Mouse (Mus musculus): ENCODE measurements around the gene Orai1.
A peak's percentile ranks its signal among the peaks of the same experiment; 100 is the strongest.

The Orai1 gene

DNA sequence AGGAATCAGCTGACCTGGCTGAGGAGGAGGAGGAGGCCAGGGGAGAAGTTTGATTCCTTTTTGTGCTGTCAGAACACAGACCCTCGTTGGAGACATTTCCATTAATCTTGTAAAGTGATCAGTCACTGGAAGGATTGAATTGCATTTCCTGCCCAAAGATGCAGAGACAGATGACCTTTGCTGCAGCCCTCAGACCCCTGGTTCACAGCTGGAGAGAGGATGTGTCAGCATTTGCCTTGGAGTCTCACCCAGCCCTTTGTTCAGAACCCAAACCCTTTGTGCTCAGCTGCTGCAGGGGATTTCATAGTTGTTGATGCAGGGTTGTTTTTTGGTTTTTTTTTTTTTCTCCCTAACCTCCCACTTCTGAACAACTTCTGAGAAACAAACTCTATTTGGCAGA lies 20.0 kb upstream of the Orai1 start:
- DNase-seq (ENCODE audit: low spot score), result no peak

DNA sequence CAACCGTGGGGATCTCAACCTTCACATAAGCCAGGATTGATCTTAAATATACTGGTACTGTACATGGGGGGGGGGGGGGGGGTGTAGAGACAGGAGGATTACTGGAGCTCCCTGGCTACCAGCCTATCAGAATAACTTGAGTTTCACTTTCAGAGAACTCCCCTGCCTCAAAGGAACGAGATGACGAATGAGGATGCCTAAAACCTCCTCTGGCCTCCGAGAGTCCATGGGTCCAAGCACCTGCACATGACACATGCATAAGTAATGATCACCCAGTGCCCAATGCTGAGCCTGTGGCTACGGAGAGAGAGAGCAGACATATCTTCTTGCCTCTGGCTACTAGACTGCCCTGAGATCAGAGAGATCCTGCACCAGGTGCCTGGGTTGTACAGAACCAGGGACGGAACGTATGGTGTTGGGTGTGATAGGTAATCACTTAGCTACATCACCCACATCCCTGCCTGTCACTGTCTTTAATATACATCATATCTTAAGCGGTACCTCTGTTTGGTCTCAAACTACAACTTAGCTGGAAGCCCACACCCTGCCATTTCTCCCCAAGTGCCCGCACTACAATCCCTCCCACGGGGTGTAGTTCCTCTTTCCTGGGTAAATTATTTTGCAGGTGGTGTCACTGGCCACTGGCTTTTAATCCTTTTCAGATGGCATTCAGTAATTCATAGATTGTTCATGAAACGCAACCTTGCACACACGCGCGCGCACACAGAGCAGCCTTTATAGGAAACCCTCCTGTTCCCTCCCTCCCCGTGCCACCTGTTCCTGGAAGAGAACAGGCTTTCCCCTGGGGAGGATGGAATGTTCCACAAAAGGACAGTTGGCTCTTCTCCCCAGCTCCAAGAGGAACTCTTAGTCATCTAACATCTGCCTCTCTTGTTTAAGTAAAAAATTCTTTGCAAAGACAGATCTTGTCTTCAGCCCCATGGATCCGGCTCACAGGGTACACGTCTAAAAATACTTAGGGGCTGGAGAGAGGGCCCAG lies 17.4 kb upstream of the Orai1 start:
- DNase-seq (ENCODE audit: low spot score), result no peak

DNA sequence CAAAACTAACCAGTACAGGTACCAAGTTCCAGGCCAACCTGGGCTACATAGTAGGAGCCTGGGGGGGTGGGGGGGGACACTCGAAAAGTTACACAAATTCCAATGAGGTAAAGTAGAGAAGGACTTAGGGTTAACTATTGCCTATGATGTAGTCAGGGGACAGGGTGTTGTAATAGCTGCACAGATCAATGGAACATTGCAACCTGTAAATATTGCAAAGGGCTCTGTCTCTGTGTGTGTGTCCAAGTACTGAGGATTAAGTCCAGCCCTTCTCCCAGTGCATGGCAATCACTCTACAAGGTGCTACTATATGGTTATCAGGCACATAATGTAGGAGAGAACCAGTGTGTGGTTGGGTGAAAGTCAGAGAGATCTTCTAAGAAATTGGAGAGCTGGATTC lies 14.0 kb upstream of the Orai1 start:
- no peak for DNase-seq (ENCODE audit: low spot score)

DNA sequence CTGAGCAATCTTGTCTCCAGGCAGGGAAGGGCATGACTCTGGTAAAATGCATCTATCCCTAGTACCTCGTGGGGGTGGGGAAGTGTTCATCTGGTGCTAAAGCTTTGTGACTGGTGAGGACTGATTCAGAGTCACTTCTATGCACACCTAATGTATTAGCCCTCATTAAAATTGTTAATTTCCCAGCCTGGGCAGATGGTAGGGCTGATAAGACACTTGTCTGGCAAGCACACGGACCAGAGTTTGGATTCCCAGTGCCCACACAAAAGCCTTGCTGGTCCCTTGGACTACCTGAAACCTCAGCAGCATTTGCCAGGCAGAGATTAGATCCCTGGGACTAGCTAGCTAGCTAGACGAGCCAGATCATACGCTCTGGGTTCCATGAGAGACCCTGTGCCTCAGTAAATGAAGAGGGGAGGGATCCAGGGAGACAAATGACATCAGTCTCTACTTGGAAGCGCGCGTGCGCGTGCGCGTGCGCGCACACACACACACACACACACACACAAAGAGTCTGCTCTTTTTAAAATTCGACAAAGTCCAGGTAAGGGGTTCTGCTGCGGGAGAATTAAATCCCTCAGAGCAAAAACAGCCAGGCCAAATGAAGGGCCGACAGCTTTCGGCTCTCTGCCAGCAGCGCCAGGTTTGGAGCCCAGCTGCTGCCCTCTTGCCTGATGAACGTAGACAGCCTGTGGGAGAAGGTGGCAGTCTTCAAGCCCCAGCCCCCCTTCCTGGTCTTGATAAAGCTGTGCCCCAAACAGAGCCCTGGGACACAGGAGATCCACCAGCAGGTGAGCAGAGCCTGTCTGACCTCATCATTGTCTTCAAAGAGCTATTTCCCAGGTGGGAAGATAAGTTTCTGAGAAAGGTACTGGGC lies 8.9 kb upstream of the Orai1 start:
- DNase-seq (ENCODE audit: low spot score), result no peak

DNA sequence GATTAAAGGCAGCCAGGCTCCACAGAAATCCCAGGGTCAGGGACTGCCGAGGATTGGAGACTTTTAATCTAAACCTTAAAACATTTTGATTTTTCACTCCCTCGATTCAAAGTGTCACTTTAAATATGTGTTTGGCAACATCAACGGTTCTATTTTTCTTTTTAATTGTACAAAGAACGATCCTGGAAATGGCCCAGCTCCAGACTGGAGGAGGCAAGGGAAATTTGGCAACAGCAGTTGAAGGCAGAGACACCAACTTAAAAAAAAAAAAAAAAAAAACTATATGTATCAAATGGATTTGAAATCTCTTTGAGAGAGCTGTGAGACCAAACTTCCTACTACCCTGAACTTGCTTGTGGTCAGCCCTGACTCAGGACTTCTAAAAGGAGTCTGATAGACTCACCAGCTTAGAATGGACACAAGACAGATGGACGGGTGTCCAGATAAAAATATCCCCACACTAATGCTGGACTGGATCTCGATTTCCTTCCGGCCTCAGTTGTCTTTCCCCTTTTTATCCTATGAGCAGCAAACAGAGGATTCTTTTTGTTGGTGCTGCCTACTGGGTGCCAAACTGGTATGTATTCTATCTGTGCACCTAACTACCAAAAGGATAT lies 5.9 kb upstream of the Orai1 start:
- no peak for DNase-seq (ENCODE audit: low spot score)

DNA sequence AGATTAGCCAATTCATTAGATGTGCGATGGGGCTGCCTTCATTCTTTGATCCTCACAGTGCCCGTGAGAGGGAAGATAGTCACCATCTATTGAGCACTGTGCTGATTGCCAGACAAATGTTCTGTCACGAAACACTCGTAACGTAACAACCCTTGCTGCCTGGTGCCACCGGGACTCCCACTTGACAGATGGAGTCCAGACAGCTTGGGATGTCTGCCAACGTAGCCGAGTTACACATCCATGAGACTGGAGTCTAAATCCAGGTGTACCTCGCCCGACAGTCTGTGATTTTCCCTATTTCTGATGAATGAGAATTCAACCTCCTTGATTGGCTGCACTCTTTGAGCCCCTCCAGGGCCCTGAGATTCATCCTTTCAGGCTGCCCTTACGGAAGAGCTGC lies 5.0 kb upstream of the Orai1 start:
- DNase-seq (ENCODE audit: low spot score), result no peak

DNA sequence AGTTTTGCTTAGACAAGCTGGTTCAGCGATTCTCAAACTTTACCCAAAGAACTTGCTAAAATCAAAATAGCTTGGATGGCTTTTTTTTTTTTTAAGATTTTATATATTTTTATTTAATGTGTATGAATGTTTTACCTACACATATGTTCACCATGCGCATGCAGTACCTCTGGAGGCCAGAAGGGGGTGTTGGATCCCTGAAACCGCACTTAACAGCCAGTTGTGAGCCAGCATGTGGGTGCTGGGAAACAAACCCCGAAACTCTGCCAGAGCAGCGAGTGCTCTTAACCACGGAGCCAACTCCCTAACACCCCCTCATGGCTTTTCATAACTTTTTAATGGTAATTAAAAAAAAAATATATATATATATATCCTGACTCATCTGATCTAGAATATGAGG lies 4.1 kb upstream of the Orai1 start:
- no peak for DNase-seq (ENCODE audit: low spot score)

DNA sequence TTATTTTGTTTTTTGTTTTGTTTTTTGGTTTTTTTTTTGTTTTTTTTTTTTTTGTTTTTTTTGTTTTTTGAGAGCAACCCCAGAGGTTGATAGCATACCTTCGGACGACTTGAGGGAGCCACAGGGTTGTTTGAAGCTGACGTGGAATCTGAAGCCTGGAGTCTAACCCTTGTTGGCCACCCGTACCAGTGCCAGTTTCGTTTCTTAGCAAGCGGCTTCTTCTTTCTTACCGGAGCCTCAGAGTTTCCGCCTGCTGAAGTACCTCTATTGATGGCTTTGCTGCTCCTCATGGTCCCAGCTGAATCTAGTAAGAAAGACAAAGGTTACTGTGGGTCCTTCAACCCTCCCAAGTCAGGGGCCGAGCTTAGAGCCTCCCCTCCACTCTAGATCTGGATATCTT lies 3.2 kb upstream of the Orai1 start:
- DNase-seq (ENCODE audit: low spot score), result no peak

DNA sequence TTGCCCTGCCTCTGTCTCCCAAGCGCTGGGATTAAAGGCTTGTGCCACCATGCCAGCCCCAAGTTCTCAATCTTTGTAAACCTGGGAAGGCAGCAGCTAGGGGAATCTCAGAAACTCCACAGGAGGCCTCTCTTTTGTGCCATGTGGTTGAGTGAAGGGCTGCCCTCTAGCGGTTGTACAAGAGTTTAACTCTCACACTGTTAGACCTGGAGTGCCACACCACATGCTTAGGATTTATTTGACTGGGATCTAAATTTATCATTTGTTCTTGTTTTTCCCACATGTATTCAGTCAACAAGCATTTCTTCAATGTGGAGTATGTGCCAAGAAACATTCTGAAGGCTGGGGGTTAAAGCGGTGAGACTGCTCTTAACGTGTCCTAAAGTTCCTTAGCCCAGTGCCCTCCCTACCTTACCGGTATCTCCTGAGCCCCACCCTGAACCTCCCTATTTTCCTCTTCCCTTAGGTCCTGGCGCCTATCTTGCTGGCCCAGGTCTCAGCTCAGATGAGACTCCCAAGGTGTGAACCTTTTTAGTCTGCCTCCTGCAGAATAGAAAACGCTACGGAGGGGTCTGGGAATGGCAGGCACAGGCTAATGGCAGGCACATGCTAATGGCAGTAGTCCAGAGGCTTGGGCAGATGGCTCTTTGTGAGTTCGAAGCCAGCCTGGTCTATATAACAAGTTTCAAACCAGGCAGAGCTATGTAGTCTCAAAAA lies 1.1 kb upstream of the Orai1 start:
- DNase-seq (ENCODE audit: low spot score), result peak; percentile 87

DNA sequence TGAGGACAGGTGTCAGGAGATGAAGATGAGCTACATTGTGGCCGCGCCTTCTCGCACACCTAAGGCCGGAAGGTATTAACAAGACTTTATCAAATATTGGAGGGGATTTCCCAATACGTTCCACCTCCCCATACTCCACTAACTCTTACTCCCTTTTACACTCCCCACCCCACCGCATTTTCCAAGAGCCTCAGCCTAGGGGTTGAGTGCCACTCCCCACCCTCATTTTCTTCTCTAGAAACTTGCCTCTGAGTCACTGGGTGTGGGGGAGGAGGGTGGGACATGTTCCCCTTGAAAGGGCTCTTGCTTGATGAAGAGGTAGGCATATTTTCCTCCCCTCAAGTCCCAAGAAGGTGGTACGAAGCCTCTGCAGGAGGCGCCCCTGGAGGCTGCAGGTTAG lies 1.0 kb downstream of the Orai1 start:
- no peak for DNase-seq (ENCODE audit: low spot score)

DNA sequence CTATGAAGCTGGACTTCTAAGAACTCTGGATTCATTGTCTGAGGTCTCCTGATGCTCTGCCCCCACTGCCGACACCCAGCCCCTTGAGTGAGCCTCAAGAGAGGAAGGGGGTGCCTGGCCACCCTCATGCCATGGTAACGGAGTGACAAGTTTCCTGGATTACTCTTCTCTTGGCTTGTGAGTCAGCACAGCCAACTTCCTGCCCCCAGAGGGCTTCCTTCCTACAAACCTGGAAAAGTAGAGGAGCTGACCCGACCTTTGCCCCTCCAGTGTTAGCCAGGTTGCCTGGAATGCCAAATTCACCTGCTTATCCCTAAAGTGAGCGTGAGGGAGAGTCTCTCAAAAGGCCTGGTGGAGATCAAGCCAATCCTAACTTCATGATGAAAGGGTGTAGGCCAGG lies 2.6 kb downstream of the Orai1 start:
- no peak for DNase-seq (ENCODE audit: low spot score)

DNA sequence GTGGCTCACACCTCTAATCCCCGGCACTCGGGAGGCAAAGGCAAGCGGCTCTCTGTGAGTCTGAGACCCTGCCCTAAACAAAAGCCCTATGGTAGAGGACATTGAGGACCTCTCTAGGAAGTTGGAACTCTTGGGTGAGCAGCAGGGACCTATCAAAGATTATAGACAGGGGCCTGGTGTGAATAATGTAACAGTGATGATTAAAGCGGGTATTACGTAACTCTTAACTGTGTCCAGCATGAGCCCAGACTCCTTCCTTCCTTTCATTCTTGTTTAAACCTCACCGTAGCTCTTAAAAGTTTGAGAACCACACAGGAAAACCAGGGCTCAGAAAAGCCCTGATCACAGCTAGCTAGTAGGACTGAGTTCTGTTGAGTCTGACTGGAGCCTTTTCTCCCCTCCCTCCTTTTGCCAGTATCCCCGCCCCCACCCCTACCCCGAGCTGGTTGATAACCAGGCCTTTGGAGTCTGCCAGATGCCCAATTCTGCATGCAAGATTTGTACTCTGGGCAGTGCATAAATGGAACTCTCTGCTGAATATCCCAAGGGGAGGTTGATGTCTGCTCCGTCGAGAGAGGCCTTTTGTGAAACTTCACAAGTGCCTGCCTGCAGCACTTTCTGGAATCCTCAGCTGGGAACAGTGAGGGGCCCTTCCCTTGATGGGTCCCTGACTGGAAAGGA lies 4.6 kb downstream of the Orai1 start:
- no peak for DNase-seq (ENCODE audit: low spot score)

DNA sequence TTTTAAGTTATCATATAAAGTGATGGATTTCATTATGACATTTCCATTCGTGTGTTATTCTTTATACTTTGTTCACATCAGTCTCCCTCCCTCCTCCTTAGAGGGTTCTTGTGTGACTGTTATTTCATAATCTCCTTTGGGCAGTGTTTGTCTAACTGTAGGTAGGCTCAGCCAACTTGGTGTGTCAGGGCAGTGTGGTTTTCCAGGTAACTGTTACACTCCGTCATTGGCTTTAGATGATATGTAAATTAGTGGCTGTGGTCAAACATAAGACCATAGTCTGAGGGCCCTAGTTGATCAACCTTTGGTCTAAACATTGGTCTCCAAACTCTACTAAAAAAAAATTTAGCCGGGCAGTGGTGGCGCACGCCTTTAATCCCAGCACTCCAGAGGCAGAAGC lies 5.6 kb downstream of the Orai1 start:
- no peak for DNase-seq (ENCODE audit: low spot score)

DNA sequence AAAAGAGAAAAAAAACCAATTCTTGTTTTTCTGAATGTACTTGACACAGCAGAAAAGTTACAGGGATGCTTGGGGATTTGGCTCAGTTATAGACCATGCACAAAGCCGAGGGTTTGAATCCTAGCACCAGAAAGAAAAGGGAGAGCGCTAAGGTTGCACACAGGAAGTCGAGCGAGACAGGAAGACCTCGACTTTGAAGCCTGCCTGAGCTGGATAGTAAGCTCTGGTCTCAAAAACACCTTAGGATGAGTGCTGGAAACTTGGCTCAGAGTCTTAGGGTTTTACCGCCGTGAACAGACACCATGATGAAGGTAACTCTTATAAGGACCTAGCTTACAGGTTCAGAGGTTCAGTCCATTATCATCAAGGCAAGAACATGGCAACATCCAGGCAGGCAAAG lies 6.6 kb downstream of the Orai1 start:
- DNase-seq (ENCODE audit: low spot score), result no peak

DNA sequence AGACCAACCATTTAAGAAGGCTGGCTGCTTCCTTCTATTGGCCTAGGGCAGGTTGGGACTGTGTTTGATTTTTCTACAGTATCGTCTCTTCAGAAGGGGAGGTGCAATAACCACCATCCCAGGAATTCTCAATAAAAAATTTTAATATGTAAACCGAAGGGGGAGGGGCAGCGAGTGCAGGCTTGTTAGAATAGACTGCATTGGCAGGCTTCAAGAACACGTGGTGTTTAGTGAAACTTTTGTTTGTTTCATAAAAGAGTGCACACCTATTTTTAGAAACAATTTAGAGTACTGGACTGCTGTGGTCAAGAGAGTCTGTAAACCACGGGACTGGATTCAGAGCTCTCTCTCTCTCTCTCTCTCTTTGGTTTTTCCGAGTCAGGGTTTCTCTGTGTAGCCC lies 8.2 kb downstream of the Orai1 start:
- no peak for DNase-seq (ENCODE audit: low spot score)

DNA sequence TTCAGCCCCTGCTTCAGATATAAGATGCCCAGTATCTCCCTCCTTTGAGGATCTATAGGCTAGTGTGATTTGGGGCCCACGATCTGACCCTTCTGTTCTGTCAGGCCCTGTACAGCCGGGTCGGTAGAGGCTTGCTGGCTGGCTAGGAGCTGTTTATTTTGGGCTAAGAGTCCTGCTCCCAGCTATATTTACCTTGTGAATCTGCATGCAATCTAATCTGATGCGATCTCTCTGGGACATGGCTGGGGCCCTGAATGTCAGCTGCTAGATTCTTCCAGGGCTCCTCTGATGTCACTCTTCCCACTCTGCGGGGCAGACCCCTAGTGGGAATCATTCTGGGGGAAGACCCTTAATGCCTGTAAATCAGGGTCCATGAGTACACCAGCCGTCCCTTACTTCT lies 9.4 kb downstream of the Orai1 start:
- DNase-seq (ENCODE audit: low spot score), result no peak

DNA sequence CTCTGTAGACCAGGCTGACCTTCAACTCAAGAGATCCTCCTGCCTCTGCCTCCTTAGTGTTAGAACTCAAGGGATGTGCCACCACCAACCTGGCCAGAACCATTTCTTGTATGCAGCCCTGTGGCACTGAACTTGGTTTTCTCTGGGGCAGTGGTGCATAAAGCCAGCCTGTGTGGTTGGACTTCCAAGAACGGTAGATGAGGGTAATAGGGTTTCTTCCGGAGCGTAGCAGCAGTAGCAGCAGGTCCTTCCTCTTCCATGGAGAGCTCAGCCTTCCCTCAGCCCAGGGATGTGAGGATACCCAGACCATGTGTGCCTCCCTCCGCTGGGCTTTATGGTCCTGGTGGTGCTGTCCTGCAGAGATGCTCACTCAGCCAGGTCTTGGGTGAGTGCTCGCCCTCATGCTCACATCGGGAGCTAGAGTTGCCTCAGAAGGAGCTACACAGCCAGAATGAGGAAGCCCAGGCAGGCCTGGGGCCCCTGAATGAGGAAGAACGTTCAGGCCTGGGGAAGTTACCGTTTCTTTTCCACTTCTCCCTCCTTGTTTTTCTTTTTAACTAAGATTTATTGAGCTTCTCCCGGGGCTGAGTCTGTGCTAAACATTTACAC lies 10.2 kb downstream of the Orai1 start:
- no peak for DNase-seq (ENCODE audit: low spot score)

DNA sequence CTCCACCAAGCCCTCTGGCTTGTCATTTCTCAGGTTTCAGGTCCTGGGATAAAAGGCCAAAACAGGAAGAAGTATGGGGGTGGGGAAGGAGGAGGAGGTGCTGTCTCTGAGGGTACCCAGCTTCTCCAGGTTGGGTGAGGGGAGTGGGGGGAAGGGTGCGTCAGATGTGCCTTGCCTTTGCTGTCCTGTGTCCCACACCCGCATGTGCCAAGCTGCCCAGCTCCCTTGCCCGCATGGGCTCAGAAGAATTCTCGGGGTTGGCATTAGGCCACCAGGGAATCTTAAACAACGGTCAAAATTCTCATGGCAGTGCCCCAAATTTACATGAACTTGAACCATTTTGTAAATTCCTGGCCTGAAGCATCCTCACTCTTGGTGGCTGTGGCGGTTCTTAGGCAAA lies 11.5 kb downstream of the Orai1 start:
- DNase-seq (ENCODE audit: low spot score), result no peak

DNA sequence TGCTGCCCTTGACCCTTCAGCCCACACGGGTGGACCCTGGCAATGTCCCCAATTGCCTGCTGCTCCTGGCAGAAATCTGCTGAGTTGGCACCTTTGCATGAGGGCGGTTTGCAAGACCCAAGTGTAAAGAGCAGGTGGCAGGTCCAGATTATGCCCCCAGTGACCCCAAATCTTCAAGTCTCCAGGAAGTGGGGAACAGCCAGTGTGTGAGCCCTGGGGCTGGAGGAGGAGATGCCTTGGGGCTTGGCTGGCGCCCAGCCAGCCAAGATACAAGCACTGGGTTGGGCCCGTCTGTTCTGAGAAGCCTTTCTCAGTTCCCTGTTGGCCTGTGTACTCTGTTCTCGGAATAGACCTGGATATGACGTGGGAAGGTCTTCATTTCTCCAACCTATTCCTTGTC lies 12.6 kb downstream of the Orai1 start:
- DNase-seq (ENCODE audit: low spot score), result no peak

DNA sequence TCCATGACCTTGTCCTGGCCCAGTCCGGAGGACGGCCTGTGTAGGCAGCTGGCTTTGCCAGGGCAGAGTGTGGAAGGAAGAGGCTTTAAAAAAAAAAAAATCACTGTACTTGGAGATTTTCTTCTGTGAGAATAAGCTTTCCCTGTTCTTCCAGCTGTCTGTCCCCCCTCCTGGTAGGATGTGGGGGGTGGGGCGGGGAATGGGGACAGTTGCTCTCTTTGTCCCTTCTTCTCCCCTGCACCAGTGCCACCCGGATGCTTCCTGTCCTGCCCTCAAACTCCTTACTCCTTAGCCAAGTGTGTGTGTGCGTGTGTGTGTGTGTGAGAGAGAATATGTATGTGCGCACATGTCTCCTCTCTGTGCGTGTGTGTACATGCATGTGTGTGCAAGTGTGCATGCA lies 14.9 kb downstream of the Orai1 start:
- no peak for DNase-seq (ENCODE audit: low spot score)

DNA sequence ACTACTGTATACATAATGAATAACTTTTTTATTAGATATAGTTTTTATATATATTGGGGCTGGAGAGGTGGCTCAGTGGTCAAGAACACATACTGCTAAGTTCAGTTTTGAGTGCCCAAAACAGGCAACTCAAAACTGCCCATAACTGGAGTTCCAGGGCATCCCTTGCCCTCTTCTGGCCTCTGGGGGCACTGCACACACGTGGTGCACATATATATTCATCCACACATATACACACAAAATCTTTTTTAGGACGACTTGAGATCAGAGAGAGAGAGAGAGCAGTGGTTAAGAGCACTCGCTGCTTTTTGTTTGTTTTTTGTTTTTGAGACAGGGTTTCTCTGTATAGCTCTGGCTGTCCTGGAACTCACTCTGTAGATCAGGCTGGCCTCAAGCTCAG lies 16.4 kb downstream of the Orai1 start:
- no peak for DNase-seq (ENCODE audit: low spot score)

Measured in retina, embryonic 14.5 days (tissue).